Mouse (Mus musculus) liver, postnatal 0 days (tissue): ENCODE data around the gene Ubr7.
A peak's percentile ranks its signal among the peaks of the same experiment; 100 is the strongest.

ENCODE experiments used
- CTCF ChIP-seq: sonication (generic); IDR thresholded peaks from 2 replicates; pipeline ENCODE4 v1.5.1; 2016; ENCODE audit warnings: antibody characterized with exemption, low read depth
- EP300 ChIP-seq: IDR thresholded peaks from 2 replicates; pipeline ENCODE4 v1.6.1; 2016; ENCODE audit warnings: antibody characterized with exemption, low read depth, mild to moderate bottlenecking

DNA sequence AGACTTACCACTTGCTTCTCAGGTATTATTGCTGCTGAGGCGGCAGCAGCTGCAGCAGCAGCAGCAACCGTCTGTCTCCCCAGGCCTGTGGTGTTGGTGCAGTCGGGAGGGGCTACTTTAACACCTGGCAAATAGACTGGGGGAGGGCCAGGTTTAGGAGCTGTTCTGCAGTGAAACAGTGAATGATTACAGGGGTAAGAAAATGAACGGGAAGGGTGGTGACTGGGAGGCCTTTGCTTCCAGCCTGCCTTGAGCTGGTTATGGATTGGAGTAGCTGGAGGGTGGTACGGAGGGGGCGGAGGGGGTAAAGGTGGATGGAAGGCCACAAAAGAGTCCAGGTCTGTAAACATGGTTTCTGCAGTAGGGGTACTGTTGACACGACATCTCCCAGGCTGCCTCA lies 30.2 kb downstream of the Ubr7 start:
- TF ChIP-seq EP300, result peak; percentile 87
- TF ChIP-seq CTCF, result no peak
